Mouse (Mus musculus): ENCODE measurements around the gene Btbd35f19.
"Not testable (repeated sequence)": the region's sequence is repeated elsewhere in the genome, so short reads cannot be mapped to it uniquely, and the experiment has no call there.

Btbd35f19 gene

GRCm38 (mm10) chrX:31383818-31384217 is at the start of gene Btbd35f19:
Btbd35f19 (minus strand) TSS chrX:31383918.
- in situ Hi-C loops (cut with MboI) = not testable (repeated sequence)

GRCm38 (mm10) chrX:31341924-31342323 is 41.8 kb downstream of the Btbd35f19 start:
- in situ Hi-C loops (cut with MboI) = not testable (repeated sequence)

- in situ Hi-C loops (cut with MboI) = not testable (repeated sequence)
Measured at GRCm38 (mm10) chrX:31336154-31336553, 47.6 kb downstream of the Btbd35f19 start, which contains the start of gene Btbd35f26. Btbd35f26 (plus strand) TSS chrX:31336454.
